Mouse (Mus musculus) thymus, adult 2 months (tissue): ENCODE data around the gene Srgap2. TPM values are rescaled to one million over a fixed set of nuclear protein-coding genes. Genes with fewer than 3 reads are reported as not detected.

Source experiments
- DNase-seq: peaks from one replicate; pipeline ENCODE4 v3.0.0; 2021
- H3K27ac ChIP-seq: fragments of 200-500 bp; 2 replicates; pipeline ENCODE4 v1.5.1; 2012; ENCODE audit warnings: low read length, control low read depth; ENCODE audit not compliant: control insufficient read depth, insufficient read depth
- H3K27me3 ChIP-seq: fragments of 200-500 bp; 2 replicates; pipeline ENCODE4 v1.6.1; 2012; ENCODE audit warnings: mild to moderate bottlenecking, low read length, moderate library complexity, mixed read lengths; ENCODE audit not compliant: control insufficient read depth, insufficient read depth
- H3K36me3 ChIP-seq: fragments of 200-500 bp; 2 replicates; pipeline ENCODE4 v1.6.1; 2012; ENCODE audit warnings: mild to moderate bottlenecking, low read length, moderate library complexity; ENCODE audit not compliant: control insufficient read depth, insufficient read depth
- H3K4me1 ChIP-seq: fragments of 200-500 bp; replicated peaks from 2 replicates; pipeline ENCODE4 v1.6.1; 2012; ENCODE audit warnings: low read length; ENCODE audit not compliant: control insufficient read depth, insufficient read depth
- H3K4me3 ChIP-seq: fragments of 200-500 bp; 2 replicates; pipeline ENCODE4 v1.5.1; 2012; ENCODE audit warnings: mild to moderate bottlenecking, low read length, control low read depth, moderate library complexity; ENCODE audit not compliant: control insufficient read depth, insufficient read depth
- CTCF ChIP-seq: fragments of 200-500 bp; IDR thresholded peaks from 2 replicates; pipeline ENCODE4 v1.5.1; 2012; ENCODE audit warnings: mild to moderate bottlenecking, control low read depth, low read length, moderate library complexity, borderline replicate concordance; ENCODE audit not compliant: control insufficient read depth, poor library complexity, insufficient read depth; ENCODE audit errors: extremely low read depth
- POLR2A ChIP-seq: fragments of 200-500 bp; IDR thresholded peaks from 2 replicates; pipeline ENCODE4 v1.6.1; 2012; ENCODE audit warnings: mild to moderate bottlenecking, low read length, control low read depth, moderate library complexity; ENCODE audit not compliant: control insufficient read depth, poor library complexity, insufficient read depth; ENCODE audit errors: extremely low read depth
- WGBS: fragments of 180-500 bp; shearing (Covaris S2); methylation state at CpG from one replicate; pipeline ENCODE4 v1.1.7; 2018; 5-methylcytosine and 5-hydroxymethylcytosine counted together
- polyA plus RNA-seq: library from polyadenylated mRNA; depleted of rRNA; stranded (reverse); fragments of >200 nt; gene quantifications from 2 replicates; pipeline ENCODE4 v1.2.3, GENCODE M21; 2012

Gene Srgap2
- polyA plus RNA-seq, 1 experiment = 28.3 TPM

DNA sequence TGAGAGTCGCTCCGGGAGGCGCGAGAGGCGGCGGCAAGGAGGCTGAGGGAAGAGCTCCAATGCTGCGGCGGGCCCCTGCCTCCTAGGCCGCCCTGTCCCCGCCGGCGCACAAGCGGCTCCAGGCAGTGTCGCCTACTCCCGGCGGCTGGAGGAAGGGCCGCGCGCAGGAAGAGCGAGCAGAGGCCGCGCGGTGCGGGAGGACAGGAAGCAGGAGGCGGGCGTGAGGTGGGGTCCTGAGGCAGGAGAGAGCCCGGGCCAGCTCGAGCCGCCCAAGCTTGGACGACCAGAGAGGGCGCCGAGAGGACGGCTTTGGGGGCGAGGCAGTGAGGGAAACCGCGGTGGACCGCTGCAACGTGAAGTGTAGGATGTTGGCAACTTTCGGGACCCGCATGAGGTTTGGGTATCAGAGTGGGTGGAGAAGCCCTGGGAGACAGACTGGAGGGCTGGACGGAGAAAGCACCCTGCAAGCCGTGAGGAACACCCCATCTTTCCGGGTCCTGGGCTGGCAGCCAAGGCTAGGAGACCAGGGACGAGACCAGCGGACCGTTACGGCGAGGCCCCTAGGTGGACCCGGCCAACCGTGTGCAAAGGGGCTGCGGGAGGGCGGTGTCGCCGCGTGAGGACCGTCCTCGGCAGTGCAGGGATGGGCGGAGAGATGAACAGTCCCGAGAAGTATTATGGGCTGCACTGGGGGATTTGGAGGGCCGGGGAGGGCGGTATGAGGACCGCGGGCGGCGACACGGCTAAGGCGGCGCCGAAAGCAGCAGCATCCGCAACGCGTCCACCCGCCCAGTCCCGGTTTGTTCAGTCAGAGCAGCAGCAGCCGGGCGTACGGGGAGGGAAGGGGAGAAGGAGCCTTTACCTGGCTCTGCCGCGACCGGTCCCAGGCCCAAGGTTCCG is 531 bp downstream of the Srgap2 start:
- Histone ChIP-seq H3K4me3 (peak overlapping the region; percentile 75), H3K36me3 (no peaks in the 10 kb centered on the region), H3K4me1 (peaks cover 16% of the 10 kb centered on the region), H3K27me3 (no peaks in the 10 kb centered on the region), H3K27ac (peak overlapping the region; percentile 37)
- TF ChIP-seq POLR2A (no peak), CTCF (peak; percentile 11; the same call in 1 of the 2 replicates)
- peak; percentile 66 for DNase-seq
- under 1% methylated on average over 81 of the region's 81 CpGs for WGBS

DNA sequence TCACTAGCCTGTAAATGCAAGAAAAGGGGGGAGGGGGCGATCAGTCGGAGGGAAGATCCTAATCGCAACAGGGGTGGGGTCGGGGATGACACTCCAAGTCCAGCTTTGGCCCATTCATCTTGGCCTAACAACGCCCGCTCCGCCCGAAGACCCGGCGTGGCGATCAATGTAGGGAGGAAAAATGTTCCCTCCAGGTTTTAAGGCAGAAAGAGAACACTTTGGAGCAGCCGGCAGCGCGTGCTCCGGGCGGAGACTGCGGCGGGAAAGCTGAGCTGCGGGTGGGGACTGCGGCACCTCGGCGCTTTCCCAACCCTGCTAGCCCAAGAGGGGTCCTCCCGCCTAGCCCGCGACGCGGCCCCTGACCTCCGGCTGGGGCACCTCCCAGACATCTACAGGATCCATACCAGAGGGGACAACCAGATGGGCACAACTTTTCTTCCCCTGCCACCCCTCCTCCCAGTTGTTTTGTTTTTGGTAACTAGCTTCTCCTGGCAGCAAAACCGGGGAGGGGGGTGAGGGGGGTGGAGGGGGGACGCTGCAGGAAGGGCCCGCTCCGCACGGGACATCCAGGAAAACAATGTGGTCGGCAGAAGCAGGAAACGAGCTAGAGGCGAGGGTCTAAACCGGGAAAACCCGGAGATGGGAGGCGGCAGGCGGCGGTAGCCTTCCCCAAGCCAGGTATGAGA is 1.4 kb downstream of the Srgap2 start:
- no peak overlapping the region for H3K27ac ChIP-seq
- TF ChIP-seq POLR2A = no peak
- no peak for TF ChIP-seq CTCF
- peak; percentile 35 for DNase-seq
- under 1% methylated on average over 41 of the region's 41 CpGs for WGBS
- peak overlapping the region; percentile 75 for H3K4me3 ChIP-seq
- no peaks in the 10 kb centered on the region for H3K36me3 ChIP-seq
- H3K27me3 ChIP-seq = no peaks in the 10 kb centered on the region
- peaks cover 14% of the 10 kb centered on the region for H3K4me1 ChIP-seq

DNA sequence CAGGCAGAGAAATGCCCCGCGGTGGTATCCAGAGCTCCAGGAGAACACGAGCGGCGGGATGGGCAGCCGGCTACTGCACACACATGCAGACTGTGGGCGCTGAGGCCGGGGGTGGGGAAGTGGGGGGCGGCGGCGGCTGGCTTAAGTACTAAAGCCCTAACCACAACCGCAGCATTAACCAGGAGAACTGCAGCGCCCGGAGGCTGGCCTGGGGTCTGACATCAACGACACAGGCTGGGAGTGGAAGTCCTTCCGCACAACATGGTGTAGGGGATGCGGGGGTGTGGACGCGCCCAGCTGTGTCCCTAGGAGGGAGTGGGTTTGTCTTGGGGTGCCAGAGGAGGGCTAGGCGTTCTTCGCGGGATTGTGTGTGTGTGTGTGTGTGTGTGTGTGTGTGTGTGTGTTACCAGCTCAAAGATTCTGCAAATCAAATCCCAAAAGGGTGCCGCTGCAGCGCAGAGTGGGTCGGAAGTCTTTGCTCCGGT is 2.0 kb downstream of the Srgap2 start:
- peaks cover 14% of the 10 kb centered on the region for H3K4me1 ChIP-seq
- DNase-seq = peak; percentile 41
- WGBS = 6% methylated on average over 26 of the region's 26 CpGs
- H3K27me3 ChIP-seq = no peaks in the 10 kb centered on the region
- no peak overlapping the region for H3K27ac ChIP-seq
- H3K36me3 ChIP-seq = no peaks in the 10 kb centered on the region
- TF ChIP-seq CTCF (no peak), POLR2A (no peak)
- peak overlapping the region; percentile 75 for H3K4me3 ChIP-seq

DNA sequence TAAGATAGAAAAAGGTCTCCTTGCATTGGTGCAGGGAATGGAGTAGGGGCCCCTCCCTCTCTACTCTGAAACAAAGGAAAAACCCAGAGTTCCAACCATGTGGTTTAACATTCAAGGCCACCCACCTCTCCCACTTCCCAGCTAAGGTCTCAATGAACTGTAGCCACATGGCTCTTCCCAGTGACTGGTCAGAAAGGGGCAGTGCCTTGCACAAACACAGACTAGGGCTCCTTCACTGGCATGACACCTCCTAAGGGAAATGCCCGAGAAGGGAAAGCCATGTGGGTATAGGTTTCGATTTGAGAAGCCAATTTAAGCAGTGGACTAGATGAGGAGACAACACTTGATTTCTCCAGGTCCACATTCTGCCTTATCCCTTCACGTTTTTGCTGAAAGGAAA is 3.4 kb downstream of the Srgap2 start:
- H3K27ac ChIP-seq = no peak overlapping the region
- H3K4me3 ChIP-seq = no peak overlapping the region
- TF ChIP-seq POLR2A (no peak), CTCF (no peak)
- no peak for DNase-seq
- peaks cover 13% of the 10 kb centered on the region for H3K4me1 ChIP-seq
- no peaks in the 10 kb centered on the region for H3K36me3 ChIP-seq
- no peaks in the 10 kb centered on the region for H3K27me3 ChIP-seq
- 82% methylated on average over 3 of the region's 3 CpGs for WGBS

DNA sequence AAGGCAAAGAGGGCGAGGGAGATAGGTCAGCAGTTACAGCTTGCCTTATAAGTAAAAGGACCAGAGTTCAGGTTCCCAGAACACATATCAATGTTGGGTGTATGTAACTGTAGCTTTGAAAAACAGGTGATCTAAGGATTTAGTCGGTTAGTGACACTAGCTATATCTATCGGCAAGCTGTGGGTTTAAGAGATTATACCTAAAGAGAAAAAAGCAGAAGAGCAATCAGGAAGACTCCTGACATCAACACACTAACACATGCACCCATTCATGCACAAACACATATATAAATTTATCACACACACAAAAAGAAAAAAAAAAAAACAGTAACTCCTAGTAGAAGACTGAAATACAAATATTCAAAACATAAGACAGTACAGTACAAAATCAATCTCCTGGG is 10.6 kb downstream of the Srgap2 start:
- no peak overlapping the region for H3K4me3 ChIP-seq
- DNase-seq = no peak
- no peak for TF ChIP-seq CTCF
- TF ChIP-seq POLR2A = no peak
- no peaks in the 10 kb centered on the region for H3K36me3 ChIP-seq
- H3K4me1 ChIP-seq = no peaks in the 10 kb centered on the region
- 90% methylated on average over 3 of the region's 3 CpGs for WGBS
- no peak overlapping the region for H3K27ac ChIP-seq
- H3K27me3 ChIP-seq = no peaks in the 10 kb centered on the region

DNA sequence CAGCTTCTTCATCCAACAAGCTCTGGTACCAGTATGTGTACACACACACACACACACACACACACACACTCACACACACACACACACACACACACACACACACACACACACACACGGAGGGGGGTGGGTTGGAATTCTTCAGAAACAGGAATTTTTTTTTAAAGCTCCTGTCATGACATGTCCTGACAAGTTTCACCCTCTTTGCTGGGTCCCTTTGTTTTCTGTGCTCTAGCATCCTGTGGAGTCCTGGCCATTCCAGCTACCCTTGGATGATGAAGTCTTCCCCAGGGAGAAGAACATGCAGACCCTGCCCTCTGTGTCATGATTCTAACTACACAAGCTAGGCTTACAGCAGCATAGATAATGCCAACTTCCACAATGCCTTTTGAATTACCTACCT is 13.0 kb downstream of the Srgap2 start:
- Histone ChIP-seq H3K27ac (no peak overlapping the region), H3K4me1 (no peaks in the 10 kb centered on the region), H3K4me3 (no peak overlapping the region), H3K36me3 (no peaks in the 10 kb centered on the region), H3K27me3 (no peaks in the 10 kb centered on the region)
- WGBS = 93% methylated on average over 1 of the region's 1 CpGs
- no peak for DNase-seq
- no peak for TF ChIP-seq POLR2A
- no peak for TF ChIP-seq CTCF
